Comparison of ENCODE assay signal across 8 mouse cellular contexts in the genomic region with DNA sequence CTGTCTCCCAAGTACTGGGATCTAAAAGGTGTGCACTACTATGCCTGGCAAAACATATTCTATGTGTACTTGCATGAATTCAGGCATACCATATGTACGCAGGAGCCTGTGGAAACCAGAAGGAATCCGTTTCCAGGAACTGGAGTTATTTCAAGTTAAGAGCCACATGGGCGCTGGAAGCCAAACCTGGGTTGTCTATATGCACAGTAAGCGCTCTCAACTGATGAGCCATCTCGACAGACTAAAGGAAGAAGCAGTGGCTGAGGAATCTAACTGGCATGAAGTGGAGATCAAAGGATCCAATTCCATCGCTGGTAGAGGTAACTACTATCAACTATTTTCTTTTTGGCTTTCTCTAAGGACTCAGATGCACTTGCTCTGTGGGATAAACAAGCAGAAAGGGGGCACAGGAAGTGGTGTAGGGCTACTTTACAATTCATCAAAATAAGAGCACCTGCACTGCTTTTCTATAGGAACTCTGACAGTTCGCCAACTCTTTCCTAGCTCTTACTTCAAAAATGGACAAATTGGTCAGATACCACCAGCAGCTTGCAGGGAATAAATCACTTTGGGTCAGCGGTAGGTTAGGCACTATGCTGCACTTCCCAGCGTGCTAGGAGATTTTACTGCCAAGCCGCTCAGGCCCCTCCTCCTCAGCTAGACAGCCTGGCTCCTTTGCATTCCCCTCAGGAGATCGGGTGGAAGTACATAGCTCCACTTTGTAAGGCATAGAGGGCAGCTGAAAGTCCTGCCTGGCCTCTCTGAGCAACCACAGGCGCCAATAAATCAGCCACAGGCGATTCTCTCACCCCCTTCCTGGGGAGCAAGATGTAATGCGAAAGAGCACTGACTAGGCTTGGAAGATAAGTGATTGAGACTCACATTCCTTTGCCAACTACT. TPM values are rescaled to one million over a fixed set of nuclear protein-coding genes. Genes with fewer than 3 reads are reported as not detected.
DNase-seq lines count a peak whose midpoint lies in the region; ATAC-seq and TF ChIP-seq lines count a peak whose summit lies in the region.

No protein-coding gene starts in this region.

- H3K27me3 ChIP-seq in hindbrain, embryonic 13.5 days = no peaks in the 10 kb centered on the region

- ATAC-seq in hindbrain, embryonic 13.5 days (ENCODE audit: low FRiP score) = no peak

- H3K4me2 ChIP-seq in hindbrain, embryonic 13.5 days = peak overlapping the region; percentile 84

- WGBS in hindbrain, embryonic 13.5 days = 26% methylated on average over 14 of the region's 14 CpGs

- H3K9ac ChIP-seq in hindbrain, embryonic 13.5 days = peak overlapping the region; percentile 97

- no peaks in the 10 kb centered on the region for H3K36me3 ChIP-seq in hindbrain, embryonic 13.5 days

- no peaks in the 10 kb centered on the region for H3K9me3 ChIP-seq in hindbrain, embryonic 13.5 days

- TF ChIP-seq CTCF in layer of hippocampus, adult 2 months (conservative IDR thresholded peaks at IDR 0.05) = no peak

- DNase-seq in layer of hippocampus, adult 2 months (ENCODE audit: low spot score in 2 of 2) = no peak
- DNase-seq in layer of hippocampus, postnatal 14 days (ENCODE audit: low spot score in 2 of 2) = no peak
- DNase-seq in R1 (ENCODE audit: low read depth, low spot score) (peak; percentile 57), liver (peak; percentile 41)
- DNase-seq in embryo, embryonic 9.5 days (ENCODE audit: extremely low spot score) = peak; percentile 59
- DNase-seq in retina, postnatal 1 day = peak; percentile 32
- no peak for DNase-seq in left cerebral cortex, adult 8-10 months (ENCODE audit: low spot score in 2 of 2)

- peak overlapping the region; percentile 90 for H3K4me3 ChIP-seq in layer of hippocampus, adult 2 months
- peak overlapping the region; percentile 90 for H3K4me3 ChIP-seq in hindbrain, embryonic 13.5 days

- H3K27ac ChIP-seq in layer of hippocampus, adult 2 months = peak overlapping the region; percentile 99
- H3K27ac ChIP-seq in hindbrain, embryonic 13.5 days = no peak overlapping the region

- H3K4me1 ChIP-seq in hindbrain, embryonic 13.5 days (replicated peaks) = peaks cover 32% of the 10 kb centered on the region

RNA-seq across cellular contexts. Expression of gene Zbtb25, which starts 2.1 kb away (rescaled TPM):
- total RNA-seq in layer of hippocampus, adult 2 months (2021) = 10 to 100 TPM; 17.6 to 23.6 TPM
- total RNA-seq in layer of hippocampus, postnatal 14 days (2021) = 10 to 100 TPM; 19.2 to 22.2 TPM
- polyA plus RNA-seq in hindbrain, embryonic 13.5 days (2015; fragmentation: Nextera tagmentation; extraction: Ambion mirVana) = 14.9 and 16.0 TPM in 2 replicates
- total RNA-seq in left cerebral cortex, adult 8-10 months (2022) = 10 to 100 TPM; 19.0 to 22.6 (median 20.8) TPM

RNA-seq across cellular contexts. Expression of gene Zbtb1, which starts 2.7 kb away (rescaled TPM):
- 1 to 10 TPM; 7.2 to 8.3 TPM for total RNA-seq in layer of hippocampus, adult 2 months (2021)
- 1 to 10 TPM; 7.0 TPM for total RNA-seq in layer of hippocampus, postnatal 14 days (2021)
- 4.3 and 4.4 TPM in 2 replicates for polyA plus RNA-seq in hindbrain, embryonic 13.5 days (2015; fragmentation: Nextera tagmentation; extraction: Ambion mirVana)
- 1 to 10 TPM; 5.4 to 6.0 (median 5.6) TPM for total RNA-seq in left cerebral cortex, adult 8-10 months (2022)

RNA-seq across cellular contexts. Expression of gene Hspa2, which starts 36.6 kb away (rescaled TPM):
- total RNA-seq in layer of hippocampus, adult 2 months (2021) = 100 to 1,000 TPM; 114 to 117 TPM
- 100 to 1,000 TPM; 109 to 128 TPM for total RNA-seq in layer of hippocampus, postnatal 14 days (2021)
- polyA plus RNA-seq in hindbrain, embryonic 13.5 days (2015; fragmentation: Nextera tagmentation; extraction: Ambion mirVana) = 7.1 and 8.3 TPM in 2 replicates
- 10 to 100 TPM; 52.3 to 62.4 (median 61.0) TPM for total RNA-seq in left cerebral cortex, adult 8-10 months (2022)

RNA-seq across cellular contexts. Expression of gene Akap5, which starts 42.7 kb away (rescaled TPM):
- total RNA-seq in layer of hippocampus, adult 2 months (2021) = 10 to 100 TPM; 61.5 to 63.0 TPM
- 10 to 100 TPM; 57.5 to 60.4 TPM for total RNA-seq in layer of hippocampus, postnatal 14 days (2021)
- polyA plus RNA-seq in hindbrain, embryonic 13.5 days (2015; fragmentation: Nextera tagmentation; extraction: Ambion mirVana) = 7.4 and 7.9 TPM in 2 replicates
- 10 to 100 TPM; 87.0 to 91.3 (median 88.8) TPM for total RNA-seq in left cerebral cortex, adult 8-10 months (2022)

RNA-seq across cellular contexts. Expression of gene Ppp1r36, which starts 50.0 kb away (rescaled TPM):
- total RNA-seq in layer of hippocampus, adult 2 months (2021) = 1 to 10 TPM; 1.9 TPM
- total RNA-seq in layer of hippocampus, postnatal 14 days (2021) = 1 to 10 TPM; 1.1 to 3.0 TPM
- polyA plus RNA-seq in hindbrain, embryonic 13.5 days (2015; fragmentation: Nextera tagmentation; extraction: Ambion mirVana) = 0.84 and 2.2 TPM in 2 replicates
- 1 to 10 TPM in 3 of 4 experiments, under 1 TPM in 1; 0.74 to 2.7 (median 1.8) TPM for total RNA-seq in left cerebral cortex, adult 8-10 months (2022)

Comparison
In these comparisons a context has a peak if more than half of its experiments do, and no peak if none do; other contexts are left out.
1. DNase-seq: peak in R1 (single experiment), embryo, embryonic 9.5 days (single experiment), liver (single experiment) and retina, postnatal 1 day (single experiment); none in layer of hippocampus, adult 2 months (0 of 2), layer of hippocampus, postnatal 14 days (0 of 2) and left cerebral cortex, adult 8-10 months (0 of 2).